Mouse (Mus musculus) embryonic facial prominence, embryonic 10.5 days (tissue): ENCODE measurements around the gene 1700067K01Rik. TPM values are rescaled to one million over a fixed set of nuclear protein-coding genes. Genes with fewer than 3 reads are reported as not detected.
A peak's percentile ranks its signal among the peaks of the same experiment; 100 is the strongest.

Experiments
- DNase-seq: peaks from one replicate; pipeline ENCODE4 v3.0.0-alpha.2; 2017; ENCODE audit warnings: low spot score
- H3K27ac ChIP-seq: fragments of 300-500 bp; sonication (generic); replicated peaks from 2 replicates; pipeline ENCODE4 v1.5.1; 2016; ENCODE audit warnings: mild to moderate bottlenecking
- H3K27me3 ChIP-seq: fragments of 300-500 bp; sonication (generic); replicated peaks from 2 replicates; pipeline ENCODE4 v1.6.1; 2016; ENCODE audit warnings: low read depth, mild to moderate bottlenecking; ENCODE audit not compliant: poor library complexity, severe bottlenecking
- H3K36me3 ChIP-seq: fragments of 300-500 bp; sonication (generic); replicated peaks from 2 replicates; pipeline ENCODE4 v1.6.1; 2016; ENCODE audit warnings: mild to moderate bottlenecking, moderate library complexity
- H3K4me1 ChIP-seq: fragments of 300-500 bp; sonication (generic); 2 replicates; pipeline ENCODE4 v1.6.1; 2016
- H3K4me3 ChIP-seq: fragments of 300-500 bp; sonication (generic); 2 replicates; pipeline ENCODE4 v1.5.1; 2016; ENCODE audit warnings: mild to moderate bottlenecking, moderate library complexity
- H3K9me3 ChIP-seq: fragments of 300-500 bp; sonication (generic); 2 replicates; pipeline ENCODE4 v1.6.1; 2016; ENCODE audit warnings: mild to moderate bottlenecking
- WGBS: fragments of 180-500 bp; shearing (Covaris S2); methylation state at CpG from one replicate; pipeline ENCODE4 v1.1.7; 2016; 5-methylcytosine and 5-hydroxymethylcytosine counted together
- polyA plus RNA-seq: library from polyadenylated mRNA; unstranded; fragments of >200 nt; fragmentation: Nextera tagmentation; extraction: Ambion mirVana; gene quantifications from 2 replicates; pipeline ENCODE4 v1.2.1, GENCODE M21; 2016

Gene 1700067K01Rik
- polyA plus RNA-seq, result 0.60 and 1.0 TPM in 2 replicates

DNA sequence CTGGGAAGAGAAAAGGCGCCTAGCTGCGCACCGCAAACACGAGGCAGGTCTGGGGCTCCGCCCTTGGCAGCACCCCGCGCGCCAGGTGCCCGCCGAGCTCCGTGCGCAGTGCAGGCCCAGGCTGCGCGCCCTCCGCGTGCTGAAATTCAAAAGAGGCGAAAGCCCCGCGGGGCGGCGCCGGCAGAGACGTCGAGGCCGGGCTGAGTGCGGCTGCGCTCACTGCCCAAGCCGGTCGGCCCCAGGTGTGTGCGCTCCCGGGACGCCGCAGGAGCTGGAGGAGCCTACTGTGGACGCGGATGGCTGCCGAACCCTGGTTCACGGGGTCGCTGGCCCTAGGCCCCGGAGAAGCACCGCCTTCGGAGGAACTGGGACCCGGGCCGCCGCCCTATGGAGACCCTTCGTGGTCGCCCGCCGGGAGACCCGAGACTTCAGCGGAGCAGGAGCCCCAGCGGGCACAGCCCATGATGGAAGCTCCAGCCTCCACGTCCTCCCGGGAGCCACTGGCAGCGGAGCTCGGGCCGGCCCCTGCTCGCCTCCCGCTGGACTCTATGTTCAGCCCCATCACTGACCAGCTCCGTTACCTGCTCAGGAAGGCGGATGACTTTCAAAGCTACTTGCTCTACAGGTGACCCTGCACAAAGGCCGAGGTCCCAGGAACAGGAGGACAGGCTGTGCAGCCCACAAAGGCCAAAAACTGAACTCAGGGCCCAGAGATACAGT, at the start of gene 1700067K01Rik:
TSS of gene 1700067K01Rik (plus strand) at position 222 of the 720 bp plus-strand sequence.
- DNase-seq, result peak; percentile 49
- Histone ChIP-seq H3K4me1 (peaks cover 60% of the 10 kb centered on the region), H3K4me3 (peak within 1 kb of the TSS; percentile 39), H3K27me3 (peaks cover 49% of the 10 kb centered on the region), H3K27ac (peak within 1 kb of the TSS; percentile 31; the same call in 1 of the 2 replicates), H3K36me3 (peaks cover 46% of the 10 kb centered on the region), H3K9me3 (no peaks in the 10 kb centered on the region)
- 18% methylated on average over 61 of the region's 61 CpGs for WGBS

DNA sequence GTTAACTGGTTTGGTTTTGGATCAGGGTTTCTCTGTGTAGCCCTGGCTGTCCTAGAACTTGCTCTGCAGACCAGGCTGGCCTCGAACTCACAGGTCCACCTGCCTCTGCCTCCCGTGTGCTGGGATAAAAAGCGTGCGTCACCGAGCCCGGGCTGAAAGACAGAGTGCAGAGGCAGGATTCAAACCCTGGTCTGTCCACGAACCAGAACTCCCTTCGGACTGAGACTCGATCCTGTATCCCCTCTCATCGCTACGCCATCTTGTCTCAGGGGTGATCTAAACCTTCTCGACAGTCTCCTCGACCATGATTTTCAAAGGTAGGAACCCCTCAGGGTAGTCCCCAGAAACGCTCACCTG, 46.6 kb upstream of the 1700067K01Rik start:
- peak overlapping the region; percentile 86 for H3K4me3 ChIP-seq
- H3K27ac ChIP-seq, result peak overlapping the region; percentile 76
- no peak for DNase-seq
- H3K27me3 ChIP-seq, result no peaks in the 10 kb centered on the region
- peaks cover 23% of the 10 kb centered on the region for H3K4me1 ChIP-seq
- no peaks in the 10 kb centered on the region for H3K9me3 ChIP-seq
- H3K36me3 ChIP-seq, result peaks cover 13% of the 10 kb centered on the region
- WGBS, result 2% methylated on average over 14 of the region's 14 CpGs

DNA sequence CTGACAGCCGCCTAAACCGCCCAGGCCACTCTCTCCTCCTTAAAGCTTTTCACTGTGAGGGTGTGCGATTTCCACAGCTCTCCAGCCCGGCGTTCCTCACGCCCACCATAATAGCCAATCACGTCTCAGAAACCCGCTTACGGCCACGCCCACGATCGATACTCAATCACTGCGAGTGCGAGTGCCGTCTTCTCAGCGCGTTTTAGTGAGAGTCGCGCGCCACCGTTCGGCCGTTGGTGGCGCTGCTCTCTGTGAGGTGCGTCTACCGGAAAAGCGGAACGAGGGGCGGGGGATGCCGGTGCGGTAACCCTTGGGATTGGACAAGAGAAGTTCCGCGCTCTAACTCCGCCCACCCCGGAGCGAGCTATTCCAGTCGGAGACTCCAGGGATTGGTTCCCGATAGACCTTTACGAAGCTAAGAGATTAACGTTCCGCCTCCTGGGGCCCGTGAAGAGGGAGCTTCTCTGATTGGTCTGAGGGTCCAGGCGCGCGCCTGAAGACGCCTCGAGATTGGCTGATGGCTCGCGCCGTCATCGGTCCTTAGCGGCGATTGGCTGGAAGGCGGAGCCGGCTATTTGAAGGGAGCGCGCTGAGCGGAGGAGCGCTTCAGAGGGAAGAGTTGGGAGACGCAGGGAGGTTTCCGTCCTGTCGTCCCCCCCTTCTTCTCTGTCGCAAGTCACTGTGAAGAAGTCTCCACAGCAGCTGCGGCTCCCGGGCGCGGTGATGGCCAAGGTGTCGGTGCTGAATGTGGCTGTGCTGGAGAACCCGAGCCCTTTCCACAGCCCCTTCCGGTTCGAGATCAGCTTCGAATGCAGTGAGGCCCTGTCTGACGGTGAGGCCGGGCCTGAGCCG, 46.0 kb upstream of the 1700067K01Rik start, which contains the start of the genes Gm10644 and Asf1b:
TSS of gene Gm10644 (minus strand) at position 100 of the 852 bp plus-strand sequence.
TSS of gene Asf1b (plus strand) at position 402 of the 852 bp plus-strand sequence.
- Histone ChIP-seq H3K4me1 (peaks cover 23% of the 10 kb centered on the region), H3K36me3 (peaks cover 18% of the 10 kb centered on the region), H3K9me3 (no peaks in the 10 kb centered on the region), H3K27me3 (no peaks in the 10 kb centered on the region), H3K27ac (peak within 1 kb of the TSS; percentile 81), H3K4me3 (peak within 1 kb of the TSS; percentile 86)
- DNase-seq, result peak; percentile 100
- under 1% methylated on average over 75 of the region's 75 CpGs for WGBS

DNA sequence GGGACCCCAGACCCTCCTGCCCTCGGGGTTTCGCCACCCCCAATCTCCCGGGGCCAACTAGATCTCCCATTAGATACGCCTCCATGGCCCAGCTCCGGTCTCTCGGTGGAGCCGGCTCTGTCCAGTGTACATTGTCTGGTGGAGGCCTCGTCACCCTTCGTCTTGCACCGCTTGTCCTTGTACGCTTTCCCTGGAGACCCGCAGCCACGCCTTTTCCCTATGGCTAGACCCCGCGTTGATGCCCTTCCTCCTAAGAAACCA, 45.4 kb upstream of the 1700067K01Rik start:
- Histone ChIP-seq H3K27me3 (no peaks in the 10 kb centered on the region), H3K4me3 (peak overlapping the region; percentile 86), H3K36me3 (peaks cover 19% of the 10 kb centered on the region), H3K9me3 (no peaks in the 10 kb centered on the region), H3K27ac (peak overlapping the region; percentile 81), H3K4me1 (peaks cover 23% of the 10 kb centered on the region)
- 2% methylated on average over 15 of the region's 15 CpGs for WGBS
- no peak for DNase-seq

GRCm38 (mm10) chr8:83956789-83957188, 44.5 kb upstream of the 1700067K01Rik start:
- no peak overlapping the region for H3K27ac ChIP-seq
- no peaks in the 10 kb centered on the region for H3K27me3 ChIP-seq
- 35% methylated on average over 1 of the region's 1 CpGs for WGBS
- H3K36me3 ChIP-seq, result peaks cover 19% of the 10 kb centered on the region
- H3K4me3 ChIP-seq, result peak overlapping the region; percentile 86
- H3K9me3 ChIP-seq, result no peaks in the 10 kb centered on the region
- no peak for DNase-seq
- H3K4me1 ChIP-seq, result peaks cover 23% of the 10 kb centered on the region

DNA sequence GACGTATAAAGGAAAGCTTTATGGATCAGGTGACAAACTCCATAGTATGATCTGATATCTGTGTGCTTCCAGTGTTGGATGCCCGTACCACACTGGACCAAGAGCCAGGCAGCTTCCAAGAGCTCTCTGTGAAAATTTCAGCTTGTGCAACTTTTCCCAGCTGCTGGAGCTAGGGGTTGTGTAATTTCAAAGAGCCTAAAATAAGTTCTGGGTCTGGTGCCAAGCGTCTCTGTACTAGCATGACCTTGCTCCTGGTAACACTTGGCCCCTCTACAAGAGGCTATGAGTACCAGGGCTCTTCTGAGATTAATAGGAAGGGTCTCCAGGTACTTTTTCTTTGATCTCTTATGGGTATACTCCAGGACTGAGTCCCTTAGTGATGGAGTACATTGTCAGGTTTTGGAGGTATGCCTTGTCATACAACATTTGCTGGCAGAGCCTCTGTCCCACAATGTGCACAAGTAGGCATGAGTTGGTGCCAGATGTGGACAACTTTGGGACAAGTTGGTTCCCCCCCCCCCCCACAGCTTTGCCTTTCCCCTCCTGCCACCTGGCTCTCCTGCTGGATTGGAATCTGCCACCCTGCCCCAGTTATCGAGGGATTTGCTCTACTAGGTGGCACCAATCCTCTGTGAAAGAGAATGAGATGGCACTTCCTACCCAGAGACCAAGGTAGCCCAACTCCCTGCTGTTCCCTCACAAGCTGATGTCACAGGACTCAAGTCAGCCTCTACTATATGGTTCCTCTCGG, 37.1 kb upstream of the 1700067K01Rik start:
- Histone ChIP-seq H3K27ac (no peak overlapping the region), H3K27me3 (no peaks in the 10 kb centered on the region), H3K4me3 (no peak overlapping the region), H3K9me3 (no peaks in the 10 kb centered on the region), H3K36me3 (peaks cover 67% of the 10 kb centered on the region), H3K4me1 (no peaks in the 10 kb centered on the region)
- DNase-seq, result no peak
- 92% methylated on average over 5 of the region's 5 CpGs for WGBS

GRCm38 (mm10) chr8:83967701-83968100, 33.6 kb upstream of the 1700067K01Rik start:
- H3K4me1 ChIP-seq, result peaks cover 13% of the 10 kb centered on the region
- H3K9me3 ChIP-seq, result no peaks in the 10 kb centered on the region
- no peaks in the 10 kb centered on the region for H3K27me3 ChIP-seq
- no peak overlapping the region for H3K4me3 ChIP-seq
- peaks cover 71% of the 10 kb centered on the region for H3K36me3 ChIP-seq
- WGBS, result 94% methylated on average over 7 of the region's 7 CpGs
- no peak for DNase-seq
- H3K27ac ChIP-seq, result no peak overlapping the region

DNA sequence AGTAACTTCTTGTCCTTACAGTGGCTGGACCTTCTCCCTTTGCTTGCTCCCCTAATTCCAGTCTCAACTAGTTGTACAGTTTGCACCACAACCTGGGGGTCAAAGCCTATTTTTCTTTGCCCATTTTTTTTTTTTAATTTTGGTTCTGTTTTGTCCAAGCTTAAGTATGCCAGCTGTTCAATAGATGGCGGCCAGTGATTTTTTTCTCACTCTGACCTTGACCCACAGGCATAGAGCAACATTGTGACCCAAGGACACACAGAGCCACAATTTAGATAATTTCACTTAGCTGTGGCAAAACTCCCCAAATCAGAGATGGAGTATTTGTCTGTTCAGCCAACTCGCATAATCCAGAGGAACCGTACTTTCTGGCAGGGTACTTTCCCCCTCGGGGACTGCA, 30.2 kb upstream of the 1700067K01Rik start:
- Histone ChIP-seq H3K9me3 (no peaks in the 10 kb centered on the region), H3K4me1 (peaks cover 30% of the 10 kb centered on the region), H3K27ac (no peak overlapping the region), H3K4me3 (no peak overlapping the region), H3K36me3 (peaks cover 50% of the 10 kb centered on the region), H3K27me3 (no peaks in the 10 kb centered on the region)
- 87% methylated on average over 4 of the region's 4 CpGs for WGBS
- no peak for DNase-seq

GRCm38 (mm10) chr8:83971661-83972060, 29.6 kb upstream of the 1700067K01Rik start:
- WGBS, result 74% methylated on average over 6 of the region's 6 CpGs
- H3K36me3 ChIP-seq, result peaks cover 45% of the 10 kb centered on the region
- H3K9me3 ChIP-seq, result no peaks in the 10 kb centered on the region
- H3K27me3 ChIP-seq, result no peaks in the 10 kb centered on the region
- H3K4me3 ChIP-seq, result peak overlapping the region; percentile 87
- H3K27ac ChIP-seq, result peak overlapping the region; percentile 19; the same call in 1 of the 2 replicates
- no peak for DNase-seq
- peaks cover 33% of the 10 kb centered on the region for H3K4me1 ChIP-seq

DNA sequence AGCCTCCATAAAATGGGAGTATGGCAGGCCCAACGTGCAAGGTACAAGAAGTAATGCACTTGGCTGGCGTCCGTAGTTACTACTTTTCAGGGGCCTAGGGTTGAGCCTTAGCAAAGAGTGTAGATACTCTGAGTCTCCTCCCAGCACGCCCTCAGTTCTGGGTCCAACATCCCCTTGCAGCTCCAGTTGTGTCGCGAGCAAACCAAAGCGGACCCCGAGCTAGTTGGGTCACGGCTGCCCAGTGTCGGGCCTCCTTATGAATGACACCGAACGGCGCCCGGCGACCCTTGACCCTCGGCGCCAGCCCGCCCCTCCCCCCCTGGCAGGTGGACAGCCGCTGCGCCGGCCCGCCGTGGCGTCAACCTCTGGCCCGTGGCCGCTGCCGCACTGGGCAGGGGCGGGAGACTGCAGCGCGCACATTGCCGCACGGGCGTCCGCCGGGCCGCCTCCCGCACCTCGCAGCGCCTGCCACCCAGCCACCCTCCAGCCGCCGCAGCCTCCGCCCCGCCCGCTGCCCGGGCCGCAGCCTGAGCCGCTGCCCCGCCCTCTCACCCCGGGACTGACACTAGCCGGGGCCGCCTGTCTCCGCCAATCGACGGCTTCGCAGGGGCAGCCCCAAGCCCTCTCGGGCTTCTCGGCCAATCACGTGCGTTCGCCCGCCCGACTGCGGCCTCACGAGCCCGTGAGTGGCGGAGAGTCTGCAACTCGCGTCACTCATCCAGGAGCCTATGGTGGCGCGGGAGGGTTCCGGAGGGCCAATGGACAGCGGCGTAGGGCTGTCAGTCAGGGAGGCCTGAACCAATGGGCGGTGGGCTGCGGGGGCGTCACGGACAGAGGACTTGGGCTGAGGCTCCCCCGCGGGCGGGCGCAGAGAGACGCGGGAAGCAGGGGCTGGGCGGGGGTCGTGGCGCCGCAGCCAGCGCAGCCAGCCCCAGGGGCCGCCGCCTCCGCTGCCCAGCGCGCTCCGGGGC, 28.9 kb upstream of the 1700067K01Rik start, which contains the start of gene Prkaca:
TSS of gene Prkaca (plus strand) at position 844 of the 971 bp plus-strand sequence.
- Histone ChIP-seq H3K4me1 (peaks cover 41% of the 10 kb centered on the region), H3K36me3 (peaks cover 38% of the 10 kb centered on the region), H3K27ac (peak within 1 kb of the TSS; percentile 91), H3K9me3 (no peaks in the 10 kb centered on the region), H3K4me3 (peak within 1 kb of the TSS; percentile 87), H3K27me3 (no peaks in the 10 kb centered on the region)
- peak; percentile 99 for DNase-seq
- under 1% methylated on average over 94 of the region's 94 CpGs for whole genome bisulfite sequencing

DNA sequence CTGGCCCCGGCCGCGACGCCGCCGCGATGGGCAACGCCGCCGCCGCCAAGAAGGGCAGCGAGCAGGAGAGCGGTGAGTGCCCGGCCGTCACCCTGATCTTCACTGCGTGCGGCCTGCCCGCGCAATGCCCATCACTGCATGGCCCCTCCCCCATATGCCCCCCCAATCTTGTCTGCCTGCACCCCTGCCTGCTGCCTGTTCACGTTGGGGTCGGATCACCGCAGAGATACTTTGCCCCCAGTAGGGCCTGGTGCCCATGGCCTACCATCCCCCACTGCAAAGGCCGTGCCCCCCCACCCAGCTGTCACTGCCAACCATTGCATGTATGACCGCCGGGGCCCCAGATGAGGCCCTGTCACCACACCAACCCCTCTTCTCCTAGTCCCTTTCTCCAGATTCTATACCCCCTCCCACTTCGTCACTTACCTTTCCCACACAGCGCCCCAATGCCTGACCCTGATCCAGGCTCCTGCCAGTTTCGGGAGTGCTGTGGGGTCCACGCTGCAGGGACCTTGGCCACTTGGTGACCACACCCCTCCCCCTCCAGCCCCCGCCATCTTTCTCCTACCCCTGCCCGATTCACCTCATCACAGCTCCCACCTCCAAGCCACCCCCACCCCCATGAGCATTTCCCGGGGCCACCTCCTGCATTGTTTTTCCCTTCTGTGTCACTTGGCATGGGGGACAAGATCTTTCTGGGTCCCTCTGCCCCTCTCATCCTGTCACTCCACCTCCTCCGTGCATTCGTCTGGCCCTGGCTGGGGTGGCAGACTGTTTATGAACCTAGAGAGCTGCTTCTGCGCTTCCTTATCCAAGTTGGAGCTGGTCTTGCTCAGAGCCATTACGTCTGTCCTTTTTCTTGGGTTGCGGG, 27.9 kb upstream of the 1700067K01Rik start:
- 4% methylated on average over 37 of the region's 37 CpGs for WGBS
- no peaks in the 10 kb centered on the region for H3K27me3 ChIP-seq
- H3K9me3 ChIP-seq, result no peaks in the 10 kb centered on the region
- H3K4me3 ChIP-seq, result peak overlapping the region; percentile 87
- H3K4me1 ChIP-seq, result peaks cover 51% of the 10 kb centered on the region
- no peak for DNase-seq
- H3K27ac ChIP-seq, result peak overlapping the region; percentile 91
- H3K36me3 ChIP-seq, result peaks cover 37% of the 10 kb centered on the region
